Mouse (Mus musculus) erythroblast, adult 5-6 weeks (primary cell): ENCODE measurements around the gene Setd7. TPM values are rescaled to one million over a fixed set of nuclear protein-coding genes. Genes with fewer than 3 reads are reported as not detected.

Source experiments
- ATAC-seq: replicated peaks from 2 replicates; pipeline ENCODE4 v1.8.0; 2016; ENCODE audit warnings: moderate number of reproducible peaks, mild to moderate bottlenecking, moderate TSS enrichment, inconsistent platforms; ENCODE audit not compliant: poor library complexity, low FRiP score, severe bottlenecking
- total RNA-seq, 2 experiments: library from RNA; stranded (forward) in 1 of 2; stranded (reverse) in 1 of 2; fragments of 150-400 nt in 1 of 2; fragments of 200-764, 138-1000 nt in 1 of 2; gene quantifications; 2 replicates each; pipeline versions ENCODE4 v1.2.3 to v1.2.4; 2015 to 2017; ENCODE audit warnings: low replicate concordance in 2 of 2

The Setd7 gene
- total RNA-seq, 2 experiments from 2014 or later, result 4.3 to 7.5 TPM

- ATAC-seq, result 0 out of 2 replicates have a peak, but pooled peaks have one; percentile 20
Observed at GRCm38 (mm10) chr3:51561109-51561992, 672 bp upstream of the Setd7 start.

GRCm38 (mm10) chr3:51559594-51560450 lies 857 bp downstream of the Setd7 start:
- peak; percentile 72 for ATAC-seq

GRCm38 (mm10) chr3:51555583-51555982 lies 5.1 kb downstream of the Setd7 start:
- ATAC-seq, result no peak

- ATAC-seq, result no peak
Observed at GRCm38 (mm10) chr3:51554836-51555235, 5.8 kb downstream of the Setd7 start.

- peak; percentile 25; the same call in 1 of the 2 replicates for ATAC-seq
Observed at GRCm38 (mm10) chr3:51554067-51554466, 6.6 kb downstream of the Setd7 start.

GRCm38 (mm10) chr3:51553497-51553875 lies 7.2 kb downstream of the Setd7 start:
- ATAC-seq, result 0 out of 2 replicates have a peak, but pooled peaks have one; percentile 50

- ATAC-seq, result peak; percentile 58
Observed at GRCm38 (mm10) chr3:51552841-51553496, 7.7 kb downstream of the Setd7 start.

- ATAC-seq, result no peak
Observed at GRCm38 (mm10) chr3:51552197-51552596, 8.5 kb downstream of the Setd7 start.

- ATAC-seq, result no peak
Observed at GRCm38 (mm10) chr3:51548987-51549579, 11.6 kb downstream of the Setd7 start.

- no peak for ATAC-seq
Observed at GRCm38 (mm10) chr3:51547577-51547976, 13.1 kb downstream of the Setd7 start.

- no peak for ATAC-seq
Observed at GRCm38 (mm10) chr3:51544442-51545128, 16.1 kb downstream of the Setd7 start.

- ATAC-seq, result no peak
Observed at GRCm38 (mm10) chr3:51540659-51541058, 20.0 kb downstream of the Setd7 start.

GRCm38 (mm10) chr3:51539567-51540408 lies 20.9 kb downstream of the Setd7 start:
- peak; percentile 66 for ATAC-seq

- ATAC-seq, result no peak
Observed at GRCm38 (mm10) chr3:51534013-51534412, 26.7 kb downstream of the Setd7 start.

- ATAC-seq, result no peak
Observed at GRCm38 (mm10) chr3:51533573-51533972, 27.1 kb downstream of the Setd7 start.

- ATAC-seq, result no peak
Observed at GRCm38 (mm10) chr3:51532282-51532620, 28.4 kb downstream of the Setd7 start.

- no peak for ATAC-seq
Observed at GRCm38 (mm10) chr3:51531473-51532281, 29.0 kb downstream of the Setd7 start.

- no peak for ATAC-seq
Observed at GRCm38 (mm10) chr3:51526891-51527290, 33.8 kb downstream of the Setd7 start.
